Mouse (Mus musculus) lung, postnatal 25 days (tissue): ENCODE data around the gene Il12rb1.
"Not testable (repeated sequence)": the region's sequence is repeated elsewhere in the genome, so short reads cannot be mapped to it uniquely, and the experiment has no call there.

Experiments
- DNase-seq: peaks from one replicate; pipeline ENCODE4 v3.0.0; 2022; ENCODE audit warnings: low spot score

The Il12rb1 gene

GRCm38 (mm10) chr8:70801156-70801555 lies 7.1 kb upstream of the Il12rb1 start:
- DNase-seq, result no peak

GRCm38 (mm10) chr8:70801830-70802229 lies 6.4 kb upstream of the Il12rb1 start:
- DNase-seq, result no peak

GRCm38 (mm10) chr8:70802786-70803510 lies 5.3 kb upstream of the Il12rb1 start:
- DNase-seq, result no peak

- DNase-seq, result peak; percentile 59
Observed at GRCm38 (mm10) chr8:70803761-70804480, 4.3 kb upstream of the Il12rb1 start.

- DNase-seq, result peak; percentile 91
Observed at GRCm38 (mm10) chr8:70804481-70805206, 3.6 kb upstream of the Il12rb1 start, which contains the start of gene Mast3. TSS of gene Mast3 (minus strand) at chr8:70805054.

GRCm38 (mm10) chr8:70806541-70806940 lies 1.7 kb upstream of the Il12rb1 start:
- peak; percentile 79 for DNase-seq

- no peak for DNase-seq
Observed at GRCm38 (mm10) chr8:70807304-70807703, 945 bp upstream of the Il12rb1 start.

GRCm38 (mm10) chr8:70808955-70809701 lies 879 bp downstream of the Il12rb1 start:
- DNase-seq, result no peak

- DNase-seq, result no peak
Observed at GRCm38 (mm10) chr8:70810962-70811680, 2.9 kb downstream of the Il12rb1 start.

GRCm38 (mm10) chr8:70812055-70812454 lies 3.8 kb downstream of the Il12rb1 start:
- DNase-seq, result no peak

GRCm38 (mm10) chr8:70812885-70813284 lies 4.6 kb downstream of the Il12rb1 start:
- DNase-seq, result no peak

GRCm38 (mm10) chr8:70816679-70817078 lies 8.4 kb downstream of the Il12rb1 start:
- DNase-seq, result peak; percentile 75

- DNase-seq, result peak; percentile 93
Observed at GRCm38 (mm10) chr8:70820101-70820935, 12.1 kb downstream of the Il12rb1 start.

- peak; percentile 68 for DNase-seq
Observed at GRCm38 (mm10) chr8:70821399-70821962, 13.2 kb downstream of the Il12rb1 start.

GRCm38 (mm10) chr8:70821992-70822391 lies 13.7 kb downstream of the Il12rb1 start:
- DNase-seq, result no peak

- not testable (repeated sequence) for DNase-seq
Observed at GRCm38 (mm10) chr8:70822594-70822993, 14.3 kb downstream of the Il12rb1 start.

GRCm38 (mm10) chr8:70823802-70824201 lies 15.6 kb downstream of the Il12rb1 start:
- DNase-seq, result no peak

GRCm38 (mm10) chr8:70825816-70826215 lies 17.6 kb downstream of the Il12rb1 start:
- no peak for DNase-seq

GRCm38 (mm10) chr8:70827010-70827409 lies 18.8 kb downstream of the Il12rb1 start:
- no peak for DNase-seq

GRCm38 (mm10) chr8:70827796-70828195 lies 19.5 kb downstream of the Il12rb1 start:
- no peak for DNase-seq
